In genomic region chrX:94624835-94625803, GRCm38 (mm10) we compare ENCODE assay signal across 8 mouse cellular contexts. TPM values are rescaled to one million over a fixed set of nuclear protein-coding genes. Genes with fewer than 3 reads are reported as not detected.
DNase-seq lines count a peak whose midpoint lies in the region; ATAC-seq lines count a peak whose summit lies in the region.

No protein-coding gene starts in this region.

- H3K4me1 ChIP-seq in kidney, embryonic 16.5 days (ENCODE audit: insufficient read depth, low read length) = no peaks in the 10 kb centered on the region
- H3K4me1 ChIP-seq in liver, embryonic 12.5 days = no peaks in the 10 kb centered on the region
- H3K4me1 ChIP-seq in neural tube, embryonic 14.5 days (ENCODE audit: control insufficient read depth, insufficient read depth, low read length) = no peaks in the 10 kb centered on the region

- peak overlapping the region; percentile 42 for H3K4me2 ChIP-seq in kidney, embryonic 16.5 days (replicated peaks; ENCODE audit: low read depth, low read length)
- peak overlapping the region; percentile 22; the same call in 1 of the 2 replicates for H3K4me2 ChIP-seq in liver, embryonic 12.5 days
- peak overlapping the region; percentile 34; the same call in 1 of the 2 replicates for H3K4me2 ChIP-seq in neural tube, embryonic 14.5 days (ENCODE audit: low read depth, low read length)

- peaks cover 22% of the 10 kb centered on the region for H3K27me3 ChIP-seq in kidney, embryonic 16.5 days (ENCODE audit: insufficient read depth, low read length)
- H3K27me3 ChIP-seq in liver, embryonic 12.5 days (replicated peaks) = peaks cover 23% of the 10 kb centered on the region
- no peaks in the 10 kb centered on the region; the same call in 1 of the 2 replicates for H3K27me3 ChIP-seq in neural tube, embryonic 14.5 days (ENCODE audit: control insufficient read depth, insufficient read depth, low read length)

- DNase-seq in kidney, adult 9 months = peak; percentile 4
- no peak for DNase-seq in kidney, adult 11 months
- no peak for DNase-seq in urinary bladder, adult 2 months (ENCODE audit: low spot score)

- peak; percentile 100 for ATAC-seq in common myeloid progenitor, adult 5-6 weeks (replicated peaks; ENCODE audit: low read depth, poor library complexity, severe bottlenecking)
- peak; percentile 89 for ATAC-seq in granulocyte monocyte progenitor cell, adult 5-6 weeks (replicated peaks; ENCODE audit: poor library complexity, severe bottlenecking)
- ATAC-seq in kidney, embryonic 16.5 days (ENCODE audit: low FRiP score, low TSS enrichment) = peak; percentile 93
- no peak for ATAC-seq in liver, embryonic 12.5 days
- peak; percentile 100 for ATAC-seq in neural tube, embryonic 14.5 days (ENCODE audit: low read depth)

- H3K9ac ChIP-seq in kidney, embryonic 16.5 days (replicated peaks; ENCODE audit: low read length) = no peak overlapping the region
- no peak overlapping the region for H3K9ac ChIP-seq in liver, embryonic 12.5 days
- no peak overlapping the region; the same call in 1 of the 2 replicates for H3K9ac ChIP-seq in neural tube, embryonic 14.5 days (replicated peaks; ENCODE audit: low read depth, low read length)

- H3K4me3 ChIP-seq in kidney, embryonic 16.5 days (ENCODE audit: low read length) = no peak overlapping the region; the same call in 1 of the 2 replicates
- H3K4me3 ChIP-seq in liver, embryonic 12.5 days = no peak overlapping the region
- peak overlapping the region; percentile 18; the same call in 1 of the 2 replicates for H3K4me3 ChIP-seq in neural tube, embryonic 14.5 days (ENCODE audit: low read depth, low read length)

- 33% methylated on average over 13 of the region's 13 CpGs for WGBS in kidney, embryonic 16.5 days
- WGBS in liver, embryonic 12.5 days (ENCODE audit: insufficient replicate concordance) = 22% methylated on average over 13 of the region's 13 CpGs
- 31% methylated on average over 13 of the region's 13 CpGs for WGBS in neural tube, embryonic 14.5 days

- no peak overlapping the region for H3K27ac ChIP-seq in kidney, embryonic 16.5 days (ENCODE audit: low read length)
- no peak overlapping the region for H3K27ac ChIP-seq in liver, embryonic 12.5 days
- H3K27ac ChIP-seq in neural tube, embryonic 14.5 days (ENCODE audit: low read depth, low read length) = no peak overlapping the region

- H3K36me3 ChIP-seq in kidney, embryonic 16.5 days (ENCODE audit: insufficient read depth, low read length) = no peaks in the 10 kb centered on the region
- no peaks in the 10 kb centered on the region for H3K36me3 ChIP-seq in liver, embryonic 12.5 days
- no peaks in the 10 kb centered on the region for H3K36me3 ChIP-seq in neural tube, embryonic 14.5 days (ENCODE audit: control insufficient read depth, insufficient read depth, low read length)

- H3K9me3 ChIP-seq in kidney, embryonic 16.5 days (ENCODE audit: low read length) = no peaks in the 10 kb centered on the region
- no peaks in the 10 kb centered on the region for H3K9me3 ChIP-seq in liver, embryonic 12.5 days (replicated peaks)
- H3K9me3 ChIP-seq in neural tube, embryonic 14.5 days (ENCODE audit: control insufficient read depth, low read length) = no peaks in the 10 kb centered on the region

RNA-seq across cellular contexts. Expression of gene Gspt2, which starts 10.8 kb away (rescaled TPM):
- 6.1 and 6.5 TPM in 2 replicates for total RNA-seq in common myeloid progenitor, adult 5-6 weeks (2017)
- total RNA-seq in granulocyte monocyte progenitor cell, adult 5-6 weeks (2014; fragmentation: Nextera tagmentation) = 16.6 and 18.9 TPM in 2 replicates
- 11.3 and 12.8 TPM in 2 replicates for total RNA-seq in granulocyte monocyte progenitor cell, adult 5-6 weeks (2017)
- 5.6 and 6.0 TPM in 2 replicates for polyA plus RNA-seq in kidney, embryonic 16.5 days (2015; fragmentation: Nextera tagmentation; extraction: Ambion mirVana)
- 1.6 and 1.8 TPM in 2 replicates for polyA plus RNA-seq in liver, embryonic 12.5 days (2016; fragmentation: Nextera tagmentation; extraction: Ambion mirVana)
- polyA plus RNA-seq in neural tube, embryonic 14.5 days (2014; fragmentation: Nextera tagmentation; extraction: Ambion mirVana) = 22.3 and 22.7 TPM in 2 replicates
- polyA plus RNA-seq in urinary bladder, adult 2 months (2012; rRNA removed) = 4.6 and 5.6 TPM in 2 replicates
